Mouse (Mus musculus) intestine, postnatal 0 days (tissue): ENCODE measurements around the gene Pnmt. TPM values are rescaled to one million over a fixed set of nuclear protein-coding genes. Genes with fewer than 3 reads are reported as not detected.

Experiments
- ATAC-seq: fragments of 200-750 bp; cut with Nextera tagmentation; 2 replicates; pipeline ENCODE4 v1.8.0; 2017; ENCODE audit warnings: mild to moderate bottlenecking, moderate TSS enrichment, moderate library complexity
- H3K27ac ChIP-seq: fragments of 300-500 bp; sonication (generic); 2 replicates; pipeline ENCODE4 v1.5.1; 2014; ENCODE audit warnings: mild to moderate bottlenecking, low read depth, low read length, moderate library complexity
- H3K27me3 ChIP-seq: fragments of 300-500 bp; sonication (generic); replicated peaks from 2 replicates; pipeline ENCODE4 v1.6.1; 2014; ENCODE audit warnings: low read length, mixed read lengths; ENCODE audit not compliant: control insufficient read depth, insufficient read depth
- H3K36me3 ChIP-seq: fragments of 300-500 bp; sonication (generic); 2 replicates; pipeline ENCODE4 v1.6.1; 2014; ENCODE audit warnings: mild to moderate bottlenecking, moderate library complexity; ENCODE audit not compliant: control insufficient read depth, insufficient read depth
- H3K4me1 ChIP-seq: fragments of 300-500 bp; sonication (generic); replicated peaks from 2 replicates; pipeline ENCODE4 v1.6.1; 2014; ENCODE audit warnings: antibody characterized with exemption, low read length, mixed read lengths; ENCODE audit not compliant: control insufficient read depth, insufficient read depth
- H3K4me2 ChIP-seq: fragments of 300-500 bp; sonication (generic); replicated peaks from 2 replicates; pipeline ENCODE4 v1.6.1; 2014; ENCODE audit warnings: low read depth, mild to moderate bottlenecking, moderate library complexity
- H3K4me3 ChIP-seq: fragments of 300-500 bp; sonication (generic); 2 replicates; pipeline ENCODE4 v1.5.1; 2014; ENCODE audit warnings: low read depth, low read length
- H3K9ac ChIP-seq: fragments of 300-500 bp; sonication (generic); 2 replicates; pipeline ENCODE4 v1.6.1; 2014; ENCODE audit warnings: mild to moderate bottlenecking, low read depth, low read length
- H3K9me3 ChIP-seq: fragments of 300-500 bp; sonication (generic); 2 replicates; pipeline ENCODE4 v1.6.1; 2016; ENCODE audit warnings: mixed run types; ENCODE audit not compliant: control insufficient read depth
- CTCF ChIP-seq: sonication (generic); IDR thresholded peaks from 2 replicates; pipeline ENCODE4 v1.5.1; 2016; ENCODE audit warnings: low read depth, mild to moderate bottlenecking, control low read depth, antibody characterized with exemption, moderate library complexity
- WGBS: fragments of 180-500 bp; shearing (Covaris S2); extraction: QIAGEN DNeasy Blood & Tissue Kit; methylation state at CpG from one replicate; pipeline ENCODE4 v1.1.7; 2014; 5-methylcytosine and 5-hydroxymethylcytosine counted together
- polyA plus RNA-seq: library from polyadenylated mRNA; unstranded; fragments of >200 nt; fragmentation: Nextera tagmentation; extraction: Ambion mirVana; gene quantifications from 2 replicates; pipeline ENCODE4 v1.2.1, GENCODE M21; 2015

The Pnmt gene
- polyA plus RNA-seq, 1 experiment from 2014 or later, result not detected

GRCm38 (mm10) chr11:98356625-98357394 is 29.4 kb upstream of the Pnmt start:
- Histone ChIP-seq H3K36me3 (no peaks in the 10 kb centered on the region), H3K4me1 (peaks cover 11% of the 10 kb centered on the region; the same call in 1 of the 2 replicates), H3K27me3 (no peaks in the 10 kb centered on the region), H3K9me3 (no peaks in the 10 kb centered on the region), H3K4me3 (no peak overlapping the region), H3K4me2 (no peak overlapping the region), H3K27ac (peak overlapping the region; percentile 92), H3K9ac (no peak overlapping the region)
- TF ChIP-seq CTCF, result no peak
- no peak for ATAC-seq
- 44% methylated on average over 7 of the region's 7 CpGs for WGBS

DNA sequence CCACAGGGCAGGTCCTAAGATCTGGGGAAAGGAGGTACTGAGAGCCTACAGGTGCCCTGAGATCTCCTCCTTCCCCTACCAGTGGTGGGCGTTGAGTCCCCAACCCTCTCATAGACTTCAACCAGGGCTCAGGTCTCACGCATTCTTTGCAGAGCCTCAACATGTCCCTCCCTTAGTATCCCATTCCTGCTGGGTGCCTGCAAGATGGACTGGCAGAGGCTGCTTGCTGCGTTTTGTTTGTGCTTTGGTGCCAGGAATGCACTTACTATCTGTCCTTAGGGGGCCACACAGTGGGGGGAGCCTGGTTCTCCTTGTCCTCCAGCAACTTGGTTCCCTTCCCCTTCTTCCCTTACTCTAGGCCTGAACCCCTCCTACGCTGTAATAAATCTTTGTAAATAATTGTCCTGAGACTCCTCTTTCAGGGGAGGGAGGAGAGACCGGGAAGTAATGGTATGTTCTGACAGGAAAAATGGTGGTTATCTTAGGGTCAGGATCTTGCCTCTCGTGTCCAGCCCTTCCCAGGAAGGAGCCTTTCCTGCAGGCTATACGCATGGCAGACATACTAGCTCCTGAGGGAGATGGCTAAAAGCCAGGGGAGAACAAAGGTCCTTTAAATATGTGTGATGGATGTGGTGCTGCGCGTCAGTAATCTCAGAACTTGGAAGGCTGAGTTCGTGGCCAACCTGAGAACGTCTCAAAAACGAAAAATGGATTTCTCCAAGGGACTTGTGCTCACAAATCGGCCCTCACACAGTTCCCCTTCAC is 28.7 kb upstream of the Pnmt start:
- Histone ChIP-seq H3K9ac (peak overlapping the region; percentile 79), H3K9me3 (no peaks in the 10 kb centered on the region), H3K4me2 (peak overlapping the region; percentile 81), H3K36me3 (no peaks in the 10 kb centered on the region), H3K27me3 (no peaks in the 10 kb centered on the region), H3K4me3 (peak overlapping the region; percentile 71), H3K27ac (peak overlapping the region; percentile 92), H3K4me1 (peaks cover 11% of the 10 kb centered on the region; the same call in 1 of the 2 replicates)
- peak; percentile 12 for ATAC-seq
- TF ChIP-seq CTCF, result no peak
- 5% methylated on average over 13 of the region's 13 CpGs for WGBS

GRCm38 (mm10) chr11:98358161-98359083 is 27.8 kb upstream of the Pnmt start, which contains the start of gene Stard3:
Stard3 (plus strand) TSS chr11:98358368.
- Histone ChIP-seq H3K9ac (peak within 1 kb of the TSS; percentile 79), H3K36me3 (no peaks in the 10 kb centered on the region), H3K27me3 (no peaks in the 10 kb centered on the region), H3K4me3 (peak within 1 kb of the TSS; percentile 71), H3K4me1 (peaks cover 8% of the 10 kb centered on the region; the same call in 1 of the 2 replicates), H3K4me2 (peak within 1 kb of the TSS; percentile 81), H3K9me3 (no peaks in the 10 kb centered on the region), H3K27ac (peak within 1 kb of the TSS; percentile 92)
- peak; percentile 74 for ATAC-seq
- under 1% methylated on average over 56 of the region's 60 CpGs for WGBS
- no peak for TF ChIP-seq CTCF

DNA sequence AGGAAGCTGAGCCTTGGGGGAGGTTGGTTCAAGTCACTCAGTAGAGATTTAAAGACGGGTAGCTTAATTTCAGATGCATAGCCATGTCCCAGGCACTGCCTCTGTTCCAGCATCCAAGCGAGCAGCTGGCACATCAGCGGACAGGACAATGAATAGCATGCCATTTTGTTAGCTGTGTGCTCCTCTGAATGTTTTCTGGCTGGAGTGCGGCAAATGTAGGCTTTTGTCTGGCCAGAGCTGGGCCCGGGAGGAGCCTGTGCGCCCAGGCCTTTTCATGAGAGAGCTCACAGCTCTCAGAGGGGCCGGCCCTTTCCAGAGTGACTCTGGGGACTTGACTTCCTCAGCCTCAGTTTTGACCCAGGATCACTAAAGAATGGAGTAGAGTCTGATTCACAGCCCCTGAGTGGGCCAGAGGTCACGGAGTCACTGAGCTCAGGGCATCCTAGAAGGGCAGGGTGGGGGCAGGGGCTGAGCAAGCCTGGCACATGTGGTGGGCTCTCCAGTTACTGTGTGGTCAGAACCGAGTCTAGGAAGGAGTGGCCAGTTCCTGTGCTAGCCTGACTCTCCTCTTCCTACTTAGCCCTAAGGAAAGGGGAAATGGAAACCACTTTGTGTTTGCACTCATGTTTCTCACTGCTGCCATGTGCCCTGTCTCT is 25.3 kb upstream of the Pnmt start:
- 0 out of 2 replicates have a peak overlapping the region, but pooled peaks have one; percentile 15 for H3K27ac ChIP-seq
- peaks cover 8% of the 10 kb centered on the region; the same call in 1 of the 2 replicates for H3K4me1 ChIP-seq
- H3K36me3 ChIP-seq, result no peaks in the 10 kb centered on the region; the same call in 1 of the 2 replicates
- no peak for TF ChIP-seq CTCF
- no peak overlapping the region for H3K9ac ChIP-seq
- H3K4me2 ChIP-seq, result peak overlapping the region; percentile 17; the same call in 1 of the 2 replicates
- WGBS, result 76% methylated on average over 9 of the region's 9 CpGs
- H3K9me3 ChIP-seq, result no peaks in the 10 kb centered on the region
- ATAC-seq, result no peak
- H3K27me3 ChIP-seq, result no peaks in the 10 kb centered on the region
- no peak overlapping the region for H3K4me3 ChIP-seq

GRCm38 (mm10) chr11:98363817-98364216 is 22.4 kb upstream of the Pnmt start:
- H3K4me3 ChIP-seq, result no peak overlapping the region
- WGBS, result 49% methylated on average over 5 of the region's 5 CpGs

More at GRCm38 (mm10) chr11:98363817-98364216, 22.4 kb upstream of the Pnmt start:
- Histone ChIP-seq H3K27ac (no peak overlapping the region), H3K27me3 (no peaks in the 10 kb centered on the region), H3K4me2 (no peak overlapping the region), H3K4me1 (0 out of 2 replicates have a peak, but pooled peaks cover 3% of the 10 kb centered on the region), H3K9ac (no peak overlapping the region), H3K9me3 (no peaks in the 10 kb centered on the region), H3K36me3 (no peaks in the 10 kb centered on the region; the same call in 1 of the 2 replicates)
- TF ChIP-seq CTCF, result no peak
- no peak for ATAC-seq
